Mouse (Mus musculus) lung, embryonic 14.5 days (tissue): ENCODE results near the gene Mak. TPM values are rescaled to one million over a fixed set of nuclear protein-coding genes. Genes with fewer than 3 reads are reported as not detected.
A peak's percentile ranks its signal among the peaks of the same experiment; 100 is the strongest.
"Not testable (repeated sequence)": the region's sequence is repeated elsewhere in the genome, so short reads cannot be mapped to it uniquely, and the experiment has no call there.

Experiments
- ATAC-seq: fragments of 200-750 bp; cut with Nextera tagmentation; 2 replicates; pipeline ENCODE4 v1.8.0; 2017; ENCODE audit warnings: mild to moderate bottlenecking, moderate TSS enrichment, moderate library complexity; ENCODE audit not compliant: insufficient read depth
- DNase-seq: peaks from one replicate; pipeline ENCODE4 v3.0.0-alpha.2; 2015
- H3K27ac ChIP-seq: fragments of 300-500 bp; sonication (generic); 2 replicates; pipeline ENCODE4 v1.5.1; 2014; ENCODE audit warnings: low read depth, mild to moderate bottlenecking, moderate library complexity
- H3K27me3 ChIP-seq: fragments of 300-500 bp; sonication (generic); 2 replicates; pipeline ENCODE4 v1.6.1; 2014; ENCODE audit warnings: low read length, control low read depth; ENCODE audit not compliant: insufficient read depth
- H3K36me3 ChIP-seq: fragments of 300-500 bp; sonication (generic); 2 replicates; pipeline ENCODE4 v1.6.1; 2014; ENCODE audit warnings: control low read depth; ENCODE audit not compliant: insufficient read depth
- H3K4me1 ChIP-seq: fragments of 300-500 bp; sonication (generic); 2 replicates; pipeline ENCODE4 v1.6.1; 2014; ENCODE audit warnings: antibody characterized with exemption, control low read depth; ENCODE audit not compliant: insufficient read depth
- H3K4me2 ChIP-seq: fragments of 300-500 bp; sonication (generic); 2 replicates; pipeline ENCODE4 v1.6.1; 2014; ENCODE audit warnings: mild to moderate bottlenecking
- H3K4me3 ChIP-seq: fragments of 300-500 bp; sonication (generic); 2 replicates; pipeline ENCODE4 v1.5.1; 2014; ENCODE audit warnings: low read depth, low read length
- H3K9ac ChIP-seq: fragments of 300-500 bp; sonication (generic); 2 replicates; pipeline ENCODE4 v1.6.1; 2014
- H3K9me3 ChIP-seq: fragments of 300-500 bp; sonication (generic); 2 replicates; pipeline ENCODE4 v1.6.1; 2016; ENCODE audit warnings: low read depth, low read length, control low read depth
- CTCF ChIP-seq: IDR thresholded peaks from 2 replicates; pipeline ENCODE4 v1.5.1; 2016; ENCODE audit warnings: antibody characterized with exemption, low read depth
- WGBS: fragments of 180-500 bp; shearing (Covaris S2); extraction: QIAGEN DNeasy Blood & Tissue Kit; methylation state at CpG from one replicate; pipeline ENCODE4 v1.1.7; 2014; 5-methylcytosine and 5-hydroxymethylcytosine counted together
- polyA plus RNA-seq: library from polyadenylated mRNA; unstranded; fragments of >200 nt; fragmentation: Nextera tagmentation; extraction: Ambion mirVana; gene quantifications from 2 replicates; pipeline ENCODE4 v1.2.1, GENCODE M21; 2014

Gene Mak
- polyA plus RNA-seq, 1 experiment from 2014 or later: 1.2 TPM

- peak overlapping the region; percentile 93 for H3K4me3 ChIP-seq
- peak overlapping the region; percentile 78 for H3K9ac ChIP-seq
- H3K36me3 ChIP-seq: peaks cover 11% of the 10 kb centered on the region
- TF ChIP-seq CTCF: peak; percentile 53
- no peaks in the 10 kb centered on the region for H3K9me3 ChIP-seq
- under 1% methylated on average over 25 of the region's 25 CpGs for WGBS
- H3K4me1 ChIP-seq: 0 out of 2 replicates have a peak, but pooled peaks cover 4% of the 10 kb centered on the region
- peak overlapping the region; percentile 77 for H3K4me2 ChIP-seq
- DNase-seq (peak; percentile 36), ATAC-seq (peak; percentile 50)
- no peaks in the 10 kb centered on the region for H3K27me3 ChIP-seq
- H3K27ac ChIP-seq: peak overlapping the region; percentile 99
These were observed 79.2 kb downstream of the Mak start for GRCm38 (mm10) chr13:41000140-41000925.

- 86% methylated on average over 5 of the region's 5 CpGs for WGBS
- H3K4me3 ChIP-seq, H3K27me3 ChIP-seq, H3K9me3 ChIP-seq, DNase-seq, ATAC-seq, H3K36me3 ChIP-seq, H3K4me2 ChIP-seq, H3K27ac ChIP-seq, H3K9ac ChIP-seq: not testable (repeated sequence)
- H3K4me1 ChIP-seq: peaks cover 15% of the 10 kb centered on the region; the same call in 1 of the 2 replicates
These were observed 81.0 kb downstream of the Mak start for GRCm38 (mm10) chr13:40998537-40998936.

GRCm38 (mm10) chr13:40994487-40995263 is 84.8 kb downstream of the Mak start:
- no peak for TF ChIP-seq CTCF

GRCm38 (mm10) chr13:40988418-40988817 is 91.1 kb downstream of the Mak start:
- DNase-seq (no peak), ATAC-seq (no peak)
- TF ChIP-seq CTCF: no peak

More at GRCm38 (mm10) chr13:40994487-40995263, 84.8 kb downstream of the Mak start:
- Histone ChIP-seq H3K4me1 (peaks cover 10% of the 10 kb centered on the region; the same call in 1 of the 2 replicates), H3K36me3 (no peaks in the 10 kb centered on the region), H3K27me3 (no peaks in the 10 kb centered on the region), H3K9me3 (no peaks in the 10 kb centered on the region), H3K27ac (peak overlapping the region; percentile 6; the same call in 1 of the 2 replicates), H3K4me3 (no peak overlapping the region), H3K4me2 (peak overlapping the region; percentile 21), H3K9ac (no peak overlapping the region)
- 7% methylated on average over 8 of the region's 8 CpGs for WGBS
- DNase-seq (peak; percentile 43), ATAC-seq (peak; percentile 52; the same call in 1 of the 2 replicates)

GRCm38 (mm10) chr13:40987608-40988303 is 91.8 kb downstream of the Mak start:
- not testable (repeated sequence) for H3K27me3 ChIP-seq, ATAC-seq, H3K9ac ChIP-seq, DNase-seq, H3K4me3 ChIP-seq, H3K27ac ChIP-seq, H3K4me1 ChIP-seq, H3K9me3 ChIP-seq, H3K36me3 ChIP-seq, H3K4me2 ChIP-seq
- 62% methylated on average over 4 of the region's 4 CpGs for WGBS

More at GRCm38 (mm10) chr13:40988418-40988817, 91.1 kb downstream of the Mak start:
- no peak overlapping the region for H3K27ac ChIP-seq
- no peak overlapping the region for H3K4me2 ChIP-seq
- no peaks in the 10 kb centered on the region for H3K36me3 ChIP-seq
- no peaks in the 10 kb centered on the region for H3K27me3 ChIP-seq
- no peak overlapping the region for H3K9ac ChIP-seq
- H3K9me3 ChIP-seq: no peaks in the 10 kb centered on the region
- H3K4me3 ChIP-seq: no peak overlapping the region
- WGBS: 57% methylated on average over 2 of the region's 2 CpGs
- H3K4me1 ChIP-seq: no peaks in the 10 kb centered on the region

- TF ChIP-seq CTCF: no peak
- WGBS: 94% methylated on average over 5 of the region's 5 CpGs
- no peak for ATAC-seq
These were observed 93.4 kb downstream of the Mak start for GRCm38 (mm10) chr13:40986081-40986480.

More at GRCm38 (mm10) chr13:40986081-40986480, 93.4 kb downstream of the Mak start:
- Histone ChIP-seq H3K27me3 (no peaks in the 10 kb centered on the region), H3K4me2 (no peak overlapping the region), H3K27ac (no peak overlapping the region), H3K9ac (no peak overlapping the region), H3K4me3 (no peak overlapping the region), H3K36me3 (no peaks in the 10 kb centered on the region), H3K9me3 (no peaks in the 10 kb centered on the region), H3K4me1 (no peaks in the 10 kb centered on the region)
- no peak for DNase-seq
